17 mouse cellular contexts compared by ENCODE assay signal in the genomic region with DNA sequence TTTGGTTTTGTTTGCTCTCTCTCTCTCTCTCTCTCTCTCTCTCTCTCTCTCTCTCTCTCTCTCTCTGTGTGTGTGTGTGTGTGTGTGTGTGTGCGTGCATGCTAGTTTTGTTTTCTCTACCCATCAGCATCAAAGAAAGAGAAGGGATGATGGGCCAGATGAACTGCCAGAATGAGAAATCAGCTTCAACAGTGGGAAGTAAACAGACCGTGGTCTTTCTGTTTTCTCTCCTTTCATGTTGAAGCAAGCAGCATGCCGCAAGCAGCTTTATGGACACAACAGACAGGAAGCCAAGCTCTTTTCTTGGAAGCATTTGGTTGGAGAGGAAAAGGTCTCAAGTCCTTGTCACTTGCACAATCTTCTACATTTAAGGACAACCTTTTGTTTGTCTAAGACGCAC. TPM values are rescaled to one million over a fixed set of nuclear protein-coding genes. Genes with fewer than 3 reads are reported as not detected.
"Had no signal": no experiment of that assay in that cellular context is flagged by ENCODE, and none has a peak within 500 bp of the region (broad histone marks: within the 10 kb centered on the region; RNA-seq: fewer than 3 reads in every experiment).

No protein-coding gene starts in this region.

- H3K27me3 ChIP-seq: limb, embryonic 13.5 days; liver, embryonic 12.5 days; midbrain, embryonic 12.5 days; midbrain, embryonic 15.5 days had no signal

- DNase-seq: kidney, adult 11 months; kidney, adult 8-10 months; kidney, postnatal 25 days; layer of hippocampus, adult 9-11 months; liver; lung, adult 2 months; thymus, adult 18-20 months; thymus, postnatal 36 days had no signal

- H3K4me1 ChIP-seq: limb, embryonic 13.5 days; liver, embryonic 12.5 days; liver, embryonic 15.5 days; midbrain, embryonic 15.5 days had no signal

- H3K9ac ChIP-seq: limb, embryonic 13.5 days; liver, embryonic 12.5 days; liver, embryonic 15.5 days; midbrain, embryonic 12.5 days; midbrain, embryonic 15.5 days had no signal

- H3K36me3 ChIP-seq: limb, embryonic 10.5 days; limb, embryonic 13.5 days; liver, embryonic 12.5 days; liver, embryonic 15.5 days; midbrain, embryonic 12.5 days; midbrain, embryonic 15.5 days had no signal

- H3K4me3 ChIP-seq: layer of hippocampus, adult 2 months; limb, embryonic 10.5 days; limb, embryonic 13.5 days; liver, embryonic 12.5 days; liver, embryonic 15.5 days; midbrain, embryonic 12.5 days; midbrain, embryonic 15.5 days had no signal

- H3K27ac ChIP-seq: layer of hippocampus, adult 2 months; limb, embryonic 10.5 days; limb, embryonic 13.5 days; liver, embryonic 12.5 days; liver, embryonic 15.5 days; macrophage; midbrain, embryonic 12.5 days; midbrain, embryonic 15.5 days had no signal

- ATAC-seq: liver, embryonic 12.5 days; midbrain, embryonic 15.5 days had no signal

- H3K9me3 ChIP-seq: limb, embryonic 10.5 days; limb, embryonic 13.5 days; liver, embryonic 12.5 days; liver, embryonic 15.5 days; midbrain, embryonic 12.5 days; midbrain, embryonic 15.5 days had no signal

- H3K4me2 ChIP-seq: limb, embryonic 13.5 days; liver, embryonic 12.5 days; liver, embryonic 15.5 days; midbrain, embryonic 12.5 days; midbrain, embryonic 15.5 days had no signal

RNA-seq across cellular contexts. Expression of a gene that starts 21.2 kb away (rescaled TPM):
- total RNA-seq: megakaryocyte, adult 5-6 weeks had no signal
- polyA plus RNA-seq: macrophage had no signal
